Mouse (Mus musculus) thymus, postnatal 25 days (tissue): Measurements from ENCODE around the gene Rims3.

ENCODE experiments used
- DNase-seq: peaks from one replicate; pipeline ENCODE4 v3.0.0; 2022

The Rims3 gene

GRCm38 (mm10) chr4:120894584-120894983 is 40.0 kb downstream of the Rims3 start:
- DNase-seq = no peak

GRCm38 (mm10) chr4:120895226-120895625 is 40.6 kb downstream of the Rims3 start:
- DNase-seq = no peak

DNA sequence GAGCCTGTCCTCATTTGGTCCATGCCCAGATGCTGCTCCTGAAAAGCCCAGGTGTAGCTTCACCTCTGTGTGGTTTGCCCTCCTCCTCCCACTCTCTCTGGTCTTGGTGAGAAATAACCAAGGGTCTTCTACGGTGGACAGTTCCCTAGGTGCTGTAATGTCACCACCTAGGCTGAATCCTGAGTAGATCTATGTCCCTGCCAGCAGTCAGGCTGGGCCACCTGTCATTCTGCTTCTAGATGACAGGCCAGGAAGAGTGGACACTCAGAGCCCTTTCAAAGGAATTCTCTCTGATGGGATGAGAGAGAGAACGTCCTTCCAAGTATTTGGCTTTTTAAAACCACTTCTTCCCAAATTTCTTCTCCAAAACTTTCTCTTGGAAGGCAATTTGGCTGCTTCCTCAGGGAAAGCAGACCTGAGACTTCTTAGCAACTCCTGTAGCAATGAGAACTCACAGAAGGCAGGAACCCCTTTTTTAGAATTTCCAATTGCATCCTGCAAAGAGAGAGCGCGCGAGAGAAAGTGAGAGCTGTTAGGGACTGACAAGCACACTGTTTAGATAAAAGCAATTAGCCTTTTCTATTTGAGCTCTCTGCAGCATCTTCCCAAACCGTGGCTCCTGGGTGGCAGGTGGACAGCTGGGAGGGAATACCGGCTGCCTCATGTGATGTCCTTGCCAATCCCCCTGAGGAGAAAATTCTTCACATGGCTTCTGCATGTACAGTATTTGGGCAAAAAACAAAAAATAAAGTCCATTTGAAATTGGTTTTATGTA is 41.4 kb downstream of the Rims3 start:
- DNase-seq = no peak

GRCm38 (mm10) chr4:120904533-120904932 is 49.9 kb downstream of the Rims3 start:
- no peak for DNase-seq

- no peak for DNase-seq
Measured at GRCm38 (mm10) chr4:120905644-120906043, 51.0 kb downstream of the Rims3 start.

GRCm38 (mm10) chr4:120909558-120910150 is 55.0 kb downstream of the Rims3 start:
- peak; percentile 68 for DNase-seq

- DNase-seq = no peak
Measured at GRCm38 (mm10) chr4:120911086-120911485, 56.5 kb downstream of the Rims3 start.

- DNase-seq = no peak
Measured at GRCm38 (mm10) chr4:120912866-120913265, 58.2 kb downstream of the Rims3 start.

DNA sequence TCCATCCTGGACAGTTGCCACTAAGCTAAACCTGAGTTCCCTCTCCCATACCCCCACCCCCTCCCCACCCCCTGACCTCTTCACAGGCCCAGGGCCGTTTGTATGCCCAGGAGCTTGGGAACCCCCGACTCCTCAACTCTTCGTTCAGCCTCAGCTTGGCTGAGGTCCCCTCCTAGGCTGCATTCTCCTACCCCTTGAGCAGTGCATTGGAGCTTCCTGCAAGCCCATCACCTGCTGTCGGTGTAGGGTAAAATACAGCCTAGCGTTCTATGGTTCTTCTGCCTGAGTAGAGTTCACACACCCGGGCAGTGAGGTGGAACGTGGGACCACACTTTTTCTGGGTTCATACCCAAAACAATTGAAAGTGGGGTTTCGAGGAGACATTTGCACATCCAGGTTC is 58.8 kb downstream of the Rims3 start:
- no peak for DNase-seq

- no peak for DNase-seq
Measured at GRCm38 (mm10) chr4:120913861-120914260, 59.2 kb downstream of the Rims3 start.

- no peak for DNase-seq
Measured at GRCm38 (mm10) chr4:120914501-120914900, 59.9 kb downstream of the Rims3 start.

DNA sequence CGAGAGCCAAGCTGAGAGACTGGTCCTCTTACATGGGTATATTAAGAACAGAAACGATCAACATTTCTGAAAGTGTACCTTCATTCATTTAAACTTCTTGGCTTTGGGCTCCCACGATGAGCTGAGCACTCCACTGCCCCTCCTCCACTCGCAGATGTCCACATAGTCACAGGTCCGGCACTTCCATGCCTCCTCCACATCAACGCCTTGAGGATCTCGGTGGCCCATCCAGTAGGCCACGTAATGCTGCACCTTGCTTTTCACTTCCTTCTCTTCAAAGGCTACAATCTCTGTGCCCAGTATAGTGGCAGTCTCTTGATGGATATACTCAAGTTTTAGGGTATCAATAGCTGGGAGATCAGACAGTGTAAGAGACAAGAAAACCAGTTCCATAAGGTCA is 66.8 kb downstream of the Rims3 start:
- DNase-seq = no peak

- DNase-seq = peak; percentile 94
Measured at GRCm38 (mm10) chr4:120924554-120925299, 70.1 kb downstream of the Rims3 start, which contains the start of gene Exo5. Gene Exo5, minus strand, starts transcription at chr4:120925017.

DNA sequence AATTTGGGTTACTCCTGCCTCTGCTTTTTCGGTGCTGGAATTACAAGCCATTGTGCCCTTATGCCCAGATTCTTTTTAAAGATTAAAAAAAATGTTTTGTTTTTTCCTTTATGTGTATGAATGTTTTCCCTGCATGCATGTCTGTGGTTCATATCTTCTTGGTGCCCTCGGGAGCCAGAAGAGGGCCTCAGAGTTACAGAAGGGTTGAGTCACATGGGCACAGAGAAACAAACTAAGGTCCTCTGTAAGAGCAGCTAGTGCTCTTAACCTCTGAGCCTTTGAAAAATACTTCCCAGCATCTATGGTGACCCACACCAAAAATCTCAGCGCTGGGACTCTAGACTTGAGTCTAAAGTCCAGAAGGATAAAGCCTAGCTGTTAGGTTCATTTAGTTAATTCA is 70.8 kb downstream of the Rims3 start:
- DNase-seq = peak; percentile 64

DNA sequence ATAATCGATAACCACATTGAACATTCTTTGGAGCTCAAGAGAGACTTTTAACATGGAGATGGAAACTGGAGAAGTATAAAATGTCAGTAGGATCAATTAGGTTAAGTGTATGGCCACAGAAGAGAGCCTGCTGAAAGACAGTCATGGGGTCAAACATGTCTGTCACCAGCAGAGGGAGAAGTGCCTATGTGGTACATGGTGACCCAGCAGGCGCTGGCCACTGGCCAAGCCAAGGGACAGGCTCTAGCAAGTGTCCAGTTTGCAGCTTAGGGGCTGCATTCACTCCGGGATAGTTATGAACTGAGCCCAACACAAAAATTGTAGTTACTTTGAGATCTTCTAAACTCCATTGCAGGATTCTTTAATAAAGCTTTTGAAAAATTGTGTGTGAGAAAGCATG is 74.1 kb downstream of the Rims3 start:
- DNase-seq = no peak

DNA sequence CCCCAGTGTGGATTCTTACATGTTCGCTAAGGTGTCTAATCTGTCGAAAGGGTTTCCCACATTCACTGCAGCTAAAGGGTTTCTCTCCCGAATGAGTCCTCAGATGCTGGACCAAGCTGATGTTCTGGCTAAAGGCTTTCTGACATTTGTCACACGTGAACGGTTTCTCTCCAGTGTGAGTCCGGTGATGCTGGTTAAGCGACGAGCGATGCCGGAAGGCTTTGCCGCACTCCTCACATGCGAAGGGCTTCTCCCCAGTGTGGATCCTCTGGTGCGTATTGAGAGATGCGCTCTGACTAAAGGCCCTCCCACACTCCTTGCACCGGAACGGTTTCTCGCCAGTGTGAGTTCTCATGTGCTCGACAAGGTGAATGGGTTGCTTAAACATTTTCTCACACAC is 76.1 kb downstream of the Rims3 start:
- DNase-seq = no peak

DNA sequence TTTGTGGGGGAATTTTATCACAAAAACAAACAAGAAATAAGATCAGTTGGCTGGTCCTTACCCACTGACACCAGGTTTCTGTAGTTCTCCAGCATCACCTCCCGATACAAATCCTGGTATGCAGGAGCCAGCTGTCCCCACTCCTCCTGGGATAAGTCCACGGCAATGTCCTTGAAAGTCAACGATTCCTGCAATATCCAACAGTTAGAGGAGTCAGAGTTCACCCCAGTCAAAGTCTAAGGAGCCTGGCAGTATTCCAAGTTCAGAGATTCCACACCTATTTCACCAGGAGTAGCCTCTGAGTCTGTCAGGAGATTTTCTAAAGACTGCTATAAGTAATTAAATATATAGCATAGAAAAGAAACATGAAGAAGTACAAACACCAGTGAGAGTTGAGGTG is 80.4 kb downstream of the Rims3 start:
- no peak for DNase-seq
